Mouse (Mus musculus) brain, embryonic 14.5 days (tissue): ENCODE measurements around the gene Pcbp4.

Experiments
- CTCF ChIP-seq: fragments of 200-500 bp; IDR thresholded peaks from 2 replicates; pipeline ENCODE4 v1.5.1; 2012; ENCODE audit warnings: inconsistent platforms, mild to moderate bottlenecking, moderate library complexity, borderline replicate concordance; ENCODE audit not compliant: insufficient read depth, insufficient read length; ENCODE audit errors: extremely low read depth
- POLR2A ChIP-seq: fragments of 200-500 bp; IDR thresholded peaks from 2 replicates; pipeline ENCODE4 v1.6.1; 2012; ENCODE audit warnings: mild to moderate bottlenecking, inconsistent platforms, borderline replicate concordance; ENCODE audit not compliant: poor library complexity, insufficient read depth, insufficient read length, severe bottlenecking; ENCODE audit errors: extremely low read depth

GRCm38 (mm10) chr9:106501846-106502245, 48.8 kb downstream of the Pcbp4 start:
- TF ChIP-seq CTCF = no peak
- no peak for TF ChIP-seq POLR2A
